Mouse (Mus musculus) erythroblast, adult 5-6 weeks (primary cell): ENCODE data around the gene Nhsl1. TPM values are rescaled to one million over a fixed set of nuclear protein-coding genes. Genes with fewer than 3 reads are reported as not detected.

Experiments used
- ATAC-seq: replicated peaks from 2 replicates; pipeline ENCODE4 v1.8.0; 2016; ENCODE audit warnings: moderate number of reproducible peaks, mild to moderate bottlenecking, moderate TSS enrichment, inconsistent platforms; ENCODE audit not compliant: poor library complexity, low FRiP score, severe bottlenecking
- total RNA-seq, 2 experiments: library from RNA; stranded (forward) in 1 of 2; stranded (reverse) in 1 of 2; fragments of 150-400 nt in 1 of 2; fragments of 200-764, 138-1000 nt in 1 of 2; gene quantifications; 2 replicates each; pipeline versions ENCODE4 v1.2.3 to v1.2.4; 2015 to 2017; ENCODE audit warnings: low replicate concordance in 2 of 2

Nhsl1 gene
- total RNA-seq (2015; ENCODE audit: low replicate concordance) (not detected in 2 replicates), total RNA-seq (2017; ENCODE audit: low replicate concordance) (1.7 TPM in 1 of 2 replicates, not detected in the other)

GRCm38 (mm10) chr10:18318916-18319481 lies at the start of gene Nhsl1:
Gene Nhsl1, plus strand, starts transcription at chr10:18318985.
- no peak for ATAC-seq

- ATAC-seq: no peak
Measured at GRCm38 (mm10) chr10:18276090-18276734, 42.6 kb upstream of the Nhsl1 start.

- no peak for ATAC-seq
Measured at GRCm38 (mm10) chr10:18283991-18284390, 34.8 kb upstream of the Nhsl1 start.

GRCm38 (mm10) chr10:18289512-18289911 lies 29.3 kb upstream of the Nhsl1 start:
- no peak for ATAC-seq

- no peak for ATAC-seq
Measured at GRCm38 (mm10) chr10:18305106-18305505, 13.7 kb upstream of the Nhsl1 start.

DNA sequence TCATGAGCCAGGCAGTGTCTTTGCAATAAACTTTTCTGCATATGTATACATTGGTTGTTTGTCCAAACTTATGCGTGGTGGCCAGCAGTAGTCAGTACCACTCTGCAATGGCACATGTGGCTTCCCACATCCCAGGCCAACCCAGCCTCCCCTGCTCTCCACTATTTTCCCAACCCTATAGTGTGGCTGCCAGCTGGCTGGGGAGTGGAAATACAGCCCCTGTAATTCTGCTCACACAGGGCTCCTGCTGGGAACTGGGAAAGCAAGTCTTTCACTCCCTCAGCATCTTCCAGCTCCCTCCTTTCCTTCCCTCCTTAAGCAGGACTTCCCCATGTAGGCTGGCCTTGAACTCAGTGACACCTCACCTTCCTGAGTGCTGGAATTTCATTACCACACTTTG lies 3.7 kb upstream of the Nhsl1 start:
- no peak for ATAC-seq

DNA sequence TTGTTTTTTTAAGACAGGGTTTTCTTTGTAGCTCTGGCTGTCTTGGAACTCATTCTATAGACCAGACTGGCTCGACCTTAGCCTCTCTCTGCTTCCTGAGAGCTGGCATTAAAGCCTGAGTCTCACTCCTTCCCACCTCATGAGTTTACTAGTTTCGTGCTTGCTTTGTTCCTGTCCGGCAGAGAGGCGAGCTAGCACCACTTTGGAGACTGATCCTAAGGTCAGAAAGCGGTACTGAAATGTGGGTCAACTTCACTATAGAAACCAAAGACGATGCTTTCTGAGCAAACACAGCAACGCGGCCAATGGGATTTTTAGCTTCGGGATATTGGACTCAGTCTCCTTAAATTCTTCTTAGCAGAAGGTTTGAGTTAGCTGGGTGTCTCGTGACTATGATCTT lies 1.3 kb upstream of the Nhsl1 start:
- ATAC-seq: no peak

DNA sequence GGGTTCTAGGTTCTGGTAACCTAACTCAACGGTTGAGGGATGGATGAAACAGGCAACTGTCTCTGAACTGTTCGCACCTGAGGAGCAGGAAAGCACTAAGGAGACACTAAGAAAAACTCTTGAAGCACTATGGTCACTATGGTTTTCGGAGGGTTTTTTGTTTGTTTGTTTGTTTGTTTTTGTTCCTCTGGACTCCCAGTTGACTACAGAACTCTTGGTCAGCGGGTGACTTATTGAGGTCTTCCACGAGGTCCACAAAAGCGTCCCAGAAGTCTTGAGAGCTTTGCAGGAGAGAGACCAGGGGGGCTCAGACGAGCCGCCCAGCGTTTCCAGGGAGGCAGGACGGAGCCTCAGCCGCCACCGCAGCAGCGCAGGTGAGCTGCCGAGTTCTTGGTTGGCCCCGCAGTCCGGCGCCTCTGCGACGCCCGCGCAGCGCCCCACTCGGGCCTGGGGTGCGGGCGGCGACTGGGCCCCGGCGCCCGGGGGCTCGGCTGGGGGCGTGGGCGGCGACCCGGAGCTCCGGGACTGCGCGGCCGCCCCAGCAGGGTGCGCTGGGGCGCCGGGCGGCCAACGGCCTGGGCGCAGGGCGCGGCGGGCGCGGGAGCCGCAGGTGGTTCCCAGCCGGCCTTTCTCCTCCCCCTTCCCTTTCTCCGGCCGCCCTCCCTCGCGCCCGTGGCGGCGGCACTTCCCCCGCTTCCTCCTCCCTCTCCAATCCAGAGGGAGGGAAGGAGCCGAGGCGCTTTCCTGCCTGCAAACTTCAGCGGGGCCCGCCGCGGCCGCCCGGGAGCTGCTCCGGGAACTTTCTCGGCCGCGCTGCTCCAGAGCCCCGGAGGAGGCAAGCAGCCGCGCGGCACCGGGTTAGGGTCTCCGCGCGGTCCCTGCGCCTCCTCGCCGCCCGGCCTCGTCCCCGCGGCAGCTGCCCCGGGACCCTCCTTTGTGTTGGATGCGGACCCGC lies 547 bp upstream of the Nhsl1 start:
- ATAC-seq: no peak

DNA sequence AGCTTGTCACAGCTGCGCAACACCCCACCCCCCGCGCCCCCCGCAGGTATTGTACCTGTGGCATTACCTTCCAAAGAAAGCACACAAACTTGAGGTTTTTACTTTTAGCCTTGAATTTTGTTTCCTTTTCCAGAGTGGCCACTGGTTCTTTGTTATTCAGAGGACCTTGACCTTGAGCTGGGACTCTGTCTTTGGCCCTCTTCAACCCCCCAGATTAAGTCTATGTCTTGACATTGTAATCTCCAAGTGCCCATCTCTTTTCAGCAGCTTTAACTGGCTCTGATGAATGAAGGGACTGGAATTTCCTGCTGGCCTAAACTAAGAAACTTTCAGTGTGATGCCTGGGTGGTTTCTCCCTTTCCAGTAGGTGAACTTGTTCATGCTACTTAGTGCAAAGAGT lies 906 bp downstream of the Nhsl1 start:
- ATAC-seq: no peak

DNA sequence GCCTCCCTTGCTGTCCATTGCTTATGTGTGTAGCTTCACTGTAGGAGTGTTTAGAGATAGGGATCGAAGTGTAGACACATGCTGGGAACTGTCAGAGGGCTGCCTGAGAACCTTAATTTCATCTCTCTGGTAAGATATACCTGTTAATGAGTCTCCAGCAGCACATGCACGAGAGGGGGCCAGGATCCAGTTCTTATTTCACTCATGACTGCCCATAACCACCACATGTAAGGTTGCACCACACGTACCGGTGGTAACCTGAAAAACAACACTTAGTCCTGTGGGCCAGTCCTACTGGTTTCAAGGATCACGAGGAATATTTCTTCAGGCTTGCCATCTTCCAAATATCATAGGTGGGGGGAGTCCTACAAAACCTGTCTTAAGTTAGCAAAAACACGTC lies 3.1 kb downstream of the Nhsl1 start:
- no peak for ATAC-seq

DNA sequence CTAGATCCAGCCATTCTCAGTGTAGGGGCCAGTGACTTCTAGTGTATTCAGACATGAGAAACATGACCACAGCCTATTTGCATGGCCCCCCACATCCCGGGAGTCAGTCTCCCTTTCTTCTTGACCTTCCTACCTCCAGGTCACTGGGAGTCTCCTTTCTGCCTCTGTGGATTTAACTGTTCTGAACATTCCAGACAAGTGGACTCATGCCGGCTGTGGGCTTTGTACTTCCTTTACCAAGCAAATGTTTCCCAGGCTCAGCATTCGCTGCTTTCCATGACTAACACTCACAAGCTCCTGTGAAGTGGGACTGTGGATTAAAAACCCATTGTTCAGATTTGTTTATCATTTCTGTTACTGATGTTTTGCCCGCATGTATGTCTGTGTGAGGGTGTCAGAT lies 4.9 kb downstream of the Nhsl1 start:
- no peak for ATAC-seq

- ATAC-seq: no peak
Measured at GRCm38 (mm10) chr10:18328331-18328908, 9.6 kb downstream of the Nhsl1 start.

- no peak for ATAC-seq
Measured at GRCm38 (mm10) chr10:18329096-18330038, 10.6 kb downstream of the Nhsl1 start.

GRCm38 (mm10) chr10:18330445-18330844 lies 11.7 kb downstream of the Nhsl1 start:
- ATAC-seq: no peak

DNA sequence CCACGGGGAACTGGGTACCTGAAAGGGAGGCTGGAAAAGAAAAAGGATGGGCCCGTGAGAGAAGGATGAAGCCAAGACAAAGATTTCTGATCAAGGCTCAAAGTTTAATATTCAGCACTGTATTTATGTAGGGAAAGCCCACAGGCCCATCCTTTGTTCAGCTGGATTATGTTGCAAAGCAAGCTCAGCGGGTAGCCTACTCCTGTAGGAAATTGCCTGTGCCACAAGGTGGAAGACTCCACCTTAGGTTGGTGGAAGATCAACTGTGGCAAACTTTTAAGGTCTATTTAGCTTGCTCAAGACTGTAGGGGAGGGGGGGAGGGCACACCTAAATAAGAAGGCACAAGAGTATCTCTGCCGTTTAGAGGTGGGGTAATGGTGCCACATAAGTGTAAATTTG lies 14.8 kb downstream of the Nhsl1 start:
- no peak for ATAC-seq

DNA sequence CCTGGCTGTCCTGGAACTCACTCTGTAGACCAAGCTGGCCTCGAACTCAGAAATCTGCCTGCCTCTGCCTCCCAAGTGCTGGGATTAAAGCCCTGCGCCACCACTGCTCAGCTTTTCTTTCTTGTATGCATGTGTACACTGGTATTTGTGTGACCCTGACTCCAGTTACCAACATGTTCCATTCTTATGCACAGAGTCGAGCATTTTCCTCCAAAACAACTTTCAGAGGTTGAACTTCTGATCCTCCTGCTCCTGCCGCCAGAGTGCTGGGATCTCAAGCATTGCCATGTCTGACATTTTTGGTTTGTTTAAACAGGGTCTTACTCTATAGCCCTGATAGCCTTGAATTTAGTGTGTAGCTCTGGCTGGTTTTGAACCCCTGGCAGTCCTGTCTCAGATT lies 15.4 kb downstream of the Nhsl1 start:
- ATAC-seq: no peak

GRCm38 (mm10) chr10:18334734-18335133 lies 15.9 kb downstream of the Nhsl1 start:
- ATAC-seq: no peak

GRCm38 (mm10) chr10:18337725-18338124 lies 18.9 kb downstream of the Nhsl1 start:
- no peak for ATAC-seq

DNA sequence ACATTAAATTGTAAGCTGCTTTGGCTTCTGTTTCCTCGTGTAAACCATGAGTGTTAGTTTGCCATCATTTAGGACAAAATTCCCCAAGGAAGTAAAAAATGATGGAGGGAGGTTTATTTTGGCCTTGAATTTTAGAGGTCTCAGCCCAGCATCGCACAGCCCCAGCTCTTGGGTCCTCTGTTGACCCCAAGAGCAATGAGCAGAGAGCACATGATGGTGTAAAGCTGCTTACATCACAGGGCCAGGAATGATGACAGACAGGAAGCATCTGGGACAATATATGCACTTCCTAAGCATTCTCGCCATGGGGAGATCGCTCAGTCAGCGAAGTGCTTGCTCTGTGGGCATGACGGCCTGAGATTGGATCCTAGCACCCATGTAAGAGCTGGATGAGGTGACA lies 20.6 kb downstream of the Nhsl1 start:
- ATAC-seq: no peak
